Mouse (Mus musculus) adrenal gland, adult 10 weeks (tissue): ENCODE measurements around the gene Pcp2. TPM values are rescaled to one million over a fixed set of nuclear protein-coding genes. Genes with fewer than 3 reads are reported as not detected.

Experiments
- polyA plus RNA-seq: library from polyadenylated mRNA; stranded (reverse); fragments of 350-450 nt; fragmentation: Illumina TruSeq; extraction: RNeasy Lipid Tissue Mini Kit (QIAGEN cat#74804); gene quantifications from one replicate; pipeline ENCODE4 v1.2.3, GENCODE M21; 2014; ENCODE audit warnings: low read depth, low replicate concordance

The Pcp2 gene
- not detected for polyA plus RNA-seq

DNA sequence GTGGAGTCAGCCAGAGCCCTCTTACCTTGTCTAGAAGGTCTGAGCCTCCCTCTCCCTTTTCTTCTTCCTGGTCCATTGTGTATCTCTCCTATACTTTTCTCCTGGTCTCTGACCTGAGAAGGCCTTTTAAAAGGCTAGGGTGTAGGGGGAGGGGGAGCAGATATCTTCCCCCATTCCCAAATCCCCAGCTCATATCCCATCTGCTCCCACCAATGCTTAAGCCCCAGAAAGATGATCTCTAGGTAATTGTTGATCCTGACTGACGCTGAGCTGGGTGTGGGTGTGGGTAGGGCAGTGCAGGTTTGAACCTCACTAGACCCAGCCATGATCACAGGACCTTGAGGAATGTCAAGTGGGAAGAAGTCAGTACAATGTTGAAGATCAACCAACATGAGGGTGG is at the start of gene Pcp2:
Gene Pcp2, minus strand, starts transcription at position 101 of the 400 bp plus-strand sequence.

GRCm38 (mm10) chr8:3671980-3672491 is 46.7 kb upstream of the Pcp2 start, which contains the start of gene Fcor:
Gene Fcor (minus strand): TSS chr8:3672362.

DNA sequence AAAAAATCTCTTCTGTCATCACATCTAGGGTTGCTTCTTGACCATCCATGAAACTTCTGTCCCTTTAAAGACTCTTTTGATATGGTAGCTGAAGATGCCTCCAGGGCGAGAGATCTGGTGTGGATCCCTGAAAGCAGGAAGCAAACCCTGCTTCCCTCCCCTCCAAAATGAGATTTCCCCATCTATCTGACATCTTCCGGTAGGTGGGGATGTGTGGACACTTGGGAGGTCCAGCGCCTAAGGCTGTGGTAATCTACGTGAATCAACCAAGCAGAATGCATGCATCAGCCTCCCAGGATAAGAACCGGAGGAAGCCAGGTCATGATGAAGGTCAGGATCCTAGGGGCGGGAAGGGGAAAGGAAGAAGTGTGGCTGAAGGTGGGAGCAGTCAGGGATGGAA is 40.2 kb upstream of the Pcp2 start, which contains the start of gene Mcemp1:
Gene Mcemp1, plus strand, starts transcription at position 248 of the 400 bp plus-strand sequence.

GRCm38 (mm10) chr8:3655526-3655925 is 30.2 kb upstream of the Pcp2 start, which contains the start of gene Retn:
Gene Retn (plus strand): TSS chr8:3655770.

GRCm38 (mm10) chr8:3630647-3631477 is 5.5 kb upstream of the Pcp2 start, which contains the start of gene Stxbp2:
Gene Stxbp2 (plus strand): TSS chr8:3630955.

DNA sequence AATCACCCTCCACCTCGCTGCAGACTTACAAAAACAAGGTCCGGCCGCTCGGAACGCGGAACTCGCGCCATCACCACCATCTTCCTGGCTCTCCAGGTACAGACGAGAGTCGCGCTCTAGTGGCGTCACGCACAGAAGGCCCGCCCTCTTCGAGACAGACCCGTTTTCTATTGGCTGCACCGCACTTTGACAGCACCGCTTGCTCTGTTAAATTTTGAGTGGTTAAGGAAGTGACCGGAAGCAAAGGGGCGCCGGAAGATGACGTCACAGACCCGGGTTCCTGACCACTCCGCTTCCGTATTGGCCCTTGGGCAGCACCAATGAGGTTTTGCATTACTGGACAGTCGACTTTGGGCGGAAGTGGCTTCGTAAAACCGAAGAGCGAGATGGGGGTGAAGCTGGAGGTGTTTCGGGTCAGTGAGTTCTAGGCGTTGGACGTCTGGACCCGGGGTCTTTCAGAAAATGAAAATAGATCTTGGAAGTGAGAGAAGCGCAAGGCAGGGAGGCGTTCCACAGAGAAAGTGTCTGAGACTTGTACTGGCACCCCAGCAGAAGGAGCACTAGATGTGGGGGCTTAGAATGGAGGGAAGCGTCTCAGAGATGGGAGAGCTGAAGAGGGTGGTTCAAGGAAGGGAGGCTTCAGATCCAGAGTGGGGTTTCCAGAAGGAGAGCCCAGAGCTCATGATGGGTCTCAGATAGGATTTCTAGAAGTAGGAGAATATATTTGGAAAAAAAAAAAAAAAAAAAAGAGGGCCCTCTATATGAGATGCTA is 4.0 kb downstream of the Pcp2 start, which contains the start of the genes Xab2 and Pet100:
Gene Xab2, minus strand, starts transcription at position 118 of the 772 bp plus-strand sequence.
Gene Pet100, plus strand, starts transcription at position 350 of the 772 bp plus-strand sequence.

GRCm38 (mm10) chr8:3586993-3587390 is 38.4 kb downstream of the Pcp2 start, which contains the start of gene Camsap3:
Gene Camsap3 (plus strand): TSS chr8:3587293.

Other genes starting within 250 kb of the Pcp2 start
- 6.4 TPM for gene Arhgef18, start 232.5 kb downstream of the Pcp2 start, polyA plus RNA-seq
- 0.82 TPM for gene Pex11g, start 157.9 kb downstream of the Pcp2 start, polyA plus RNA-seq
- not detected for gene Tex45, start 154.7 kb downstream of the Pcp2 start, polyA plus RNA-seq
- 2.8 TPM for gene Zfp358, start 132.4 kb downstream of the Pcp2 start, polyA plus RNA-seq
- 12.9 TPM for gene Mcoln1, start 125.1 kb downstream of the Pcp2 start, polyA plus RNA-seq
- 5.8 TPM for gene Pnpla6, start 110.2 kb downstream of the Pcp2 start, polyA plus RNA-seq
- gene C330021F23Rik, start 57.6 kb downstream of the Pcp2 start, polyA plus RNA-seq, result not detected
- 0.58 TPM for gene Camsap3, start 38.3 kb downstream of the Pcp2 start, polyA plus RNA-seq
- 0.87 TPM for gene Xab2, start 4.2 kb downstream of the Pcp2 start, polyA plus RNA-seq
- gene Pet100, start 4.0 kb downstream of the Pcp2 start, polyA plus RNA-seq, result 18.3 TPM
- gene Stxbp2, start 5.4 kb upstream of the Pcp2 start, polyA plus RNA-seq, result 15.1 TPM
- 32.8 TPM for gene Retn, start 30.2 kb upstream of the Pcp2 start, polyA plus RNA-seq
- not detected for gene Mcemp1, start 40.2 kb upstream of the Pcp2 start, polyA plus RNA-seq
- gene Fcor, start 46.8 kb upstream of the Pcp2 start, polyA plus RNA-seq, result 3.4 TPM
- 8.7 TPM for gene Trappc5, start 50.8 kb upstream of the Pcp2 start, polyA plus RNA-seq
- gene Fcer2a, start 68.6 kb upstream of the Pcp2 start, polyA plus RNA-seq, result 0.76 TPM
- not detected for gene Clec4g, start 95.1 kb upstream of the Pcp2 start, polyA plus RNA-seq
- 2.3 TPM for gene Cd209a, start 123.4 kb upstream of the Pcp2 start, polyA plus RNA-seq
- gene Cd209e, start 228.8 kb upstream of the Pcp2 start, polyA plus RNA-seq, result not detected